Mouse (Mus musculus) layer of hippocampus, adult 6 months (tissue): ENCODE data around the gene Lpcat4. TPM values are rescaled to one million over a fixed set of nuclear protein-coding genes. Genes with fewer than 3 reads are reported as not detected.

Source experiments
- long read RNA-seq, 2 experiments: library from polyadenylated mRNA; unstranded; transcript quantifications; one replicate each; pipeline ENCODE4 v2.0.0; 2019 to 2020
- polyA plus RNA-seq: library from polyadenylated mRNA; unstranded; fragments of <200 nt; fragmentation: Nextera tagmentation; gene quantifications from 2 replicates; pipeline ENCODE4 v1.2.3, GENCODE M21; 2021

Lpcat4 gene
- polyA plus RNA-seq, result 28.9 and 32.7 TPM in 2 replicates
- long read RNA-seq, experiment 1, transcript Lpcat4-201 (14 exons, 2,275 nt), result major isoform, 14 of 20 reads
- long read RNA-seq, experiment 1, partial matches to known transcripts, result 6 of 20 reads
- long read RNA-seq, experiment 1, other reads (novel, unspliced or antisense), result 0 of 20 reads
- long read RNA-seq, experiment 2, transcript Lpcat4-201 (14 exons, 2,275 nt), result major isoform, 58 of 85 reads
- long read RNA-seq, experiment 2, partial matches to known transcripts, result 20 of 85 reads
- long read RNA-seq, experiment 2, other reads (novel, unspliced or antisense), result 6 of 85 reads

DNA sequence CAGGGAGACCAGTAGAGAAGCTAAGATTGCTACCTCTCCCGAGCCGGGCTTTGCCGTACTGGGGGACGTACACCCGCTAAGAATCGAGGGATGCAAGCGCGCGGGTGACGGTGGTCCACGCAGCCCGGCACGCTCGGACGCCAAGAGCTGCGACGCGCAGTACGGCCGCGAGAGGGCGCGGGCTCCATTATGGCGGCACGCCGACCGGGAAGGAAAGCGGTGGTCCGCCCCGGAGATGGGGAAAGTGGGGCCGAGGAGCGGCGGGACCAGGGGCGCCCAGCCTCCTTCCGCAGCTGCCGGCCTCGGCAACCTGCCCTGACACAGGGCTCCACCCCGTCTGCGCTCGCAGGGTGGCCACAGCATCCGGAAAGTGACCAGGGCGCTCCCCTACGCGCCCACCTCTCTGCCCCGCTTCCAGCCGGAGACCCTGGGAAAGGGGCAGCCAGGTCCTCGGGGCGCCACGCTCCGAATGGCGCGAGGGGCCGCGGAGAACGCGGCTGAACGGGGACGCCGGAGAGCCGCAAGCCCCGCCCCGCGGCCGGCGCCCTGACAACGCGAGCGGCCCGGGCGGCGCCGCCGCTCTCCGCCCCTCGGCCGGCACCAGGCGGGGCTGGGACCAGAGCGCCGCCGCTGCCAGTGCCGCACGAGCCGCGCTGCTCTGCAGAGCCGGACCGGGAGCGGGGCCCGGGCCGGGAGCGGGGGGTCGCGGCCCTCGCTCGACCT is at the start of gene Lpcat4:
Gene Lpcat4, plus strand, starts transcription at position 257 of the 723 bp plus-strand sequence.

DNA sequence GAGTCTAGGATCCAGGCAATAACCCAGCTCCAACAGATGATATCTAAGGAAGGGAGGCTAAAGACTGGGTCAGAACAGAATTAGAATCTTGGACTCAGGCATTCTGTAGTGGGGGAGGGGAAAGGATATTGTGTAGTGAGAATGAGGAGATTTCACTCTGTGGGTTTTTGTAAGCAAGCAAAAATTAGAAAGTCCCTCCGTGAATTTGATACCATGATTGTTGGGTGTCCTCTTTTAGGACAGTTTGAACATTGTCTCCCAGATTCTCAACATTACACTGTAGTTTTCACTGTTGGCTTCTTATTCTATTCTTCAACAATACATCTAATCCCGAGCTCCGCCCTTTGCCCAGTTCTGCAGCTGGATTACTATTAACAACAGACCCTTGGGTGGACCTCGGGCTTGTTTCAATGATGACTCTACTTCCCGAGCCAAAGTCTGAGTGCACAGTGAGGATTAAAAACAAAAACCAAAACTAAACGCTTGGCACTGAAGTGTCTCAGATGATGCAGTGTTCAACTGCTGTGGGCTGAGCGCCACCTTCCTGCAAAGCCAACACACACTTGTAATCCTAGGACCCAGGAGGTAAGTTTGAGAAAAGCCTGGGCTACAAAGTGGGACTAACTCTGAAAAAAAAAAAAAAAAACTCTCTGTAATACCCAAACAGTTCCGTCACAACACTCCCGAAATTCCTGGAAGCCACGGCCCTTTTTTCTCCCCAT is 20.1 kb downstream of the Lpcat4 start, which contains the start of gene Nutm1:
Gene Nutm1, minus strand, starts transcription at position 51 of the 722 bp plus-strand sequence.

DNA sequence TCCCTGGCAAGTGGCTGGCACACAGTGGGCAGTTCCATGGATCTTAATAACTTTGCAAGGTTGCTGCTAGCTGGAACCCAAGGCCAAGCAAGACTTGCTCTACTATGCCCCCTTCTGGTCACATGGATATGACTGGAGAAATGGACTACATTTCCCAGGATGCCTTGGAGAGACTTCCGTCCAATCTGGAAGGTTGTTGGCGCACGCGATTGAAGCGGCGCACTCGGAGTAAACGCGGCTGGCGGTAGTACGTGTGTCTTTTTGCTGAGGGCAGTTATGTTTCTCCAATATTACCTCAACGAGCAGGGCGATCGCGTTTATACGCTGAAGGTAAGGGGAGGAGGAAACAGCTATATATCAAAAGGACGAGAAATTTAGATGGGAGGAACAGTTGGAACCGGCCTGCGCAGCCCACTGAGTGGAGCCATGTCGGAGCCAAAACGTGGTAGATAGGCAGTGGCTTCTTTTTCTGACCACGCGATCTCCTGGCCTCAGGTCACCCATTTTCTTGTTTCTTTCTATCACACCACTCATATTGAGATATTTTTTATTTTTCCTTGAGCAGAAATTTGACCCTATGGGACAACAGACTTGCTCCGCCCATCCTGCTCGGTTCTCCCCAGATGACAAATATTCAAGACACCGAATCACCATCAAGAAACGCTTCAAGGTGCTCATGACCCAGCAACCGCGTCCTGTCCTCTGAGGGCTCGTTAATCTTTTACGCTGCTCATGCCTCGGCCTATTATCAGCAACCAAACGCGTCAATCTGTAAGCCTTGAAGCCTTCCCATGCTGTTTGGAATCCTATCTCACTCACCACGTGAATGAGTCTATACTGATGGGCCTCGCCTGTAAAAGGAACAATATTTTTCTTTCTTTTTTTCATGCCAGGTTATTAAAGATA is 22.7 kb downstream of the Lpcat4 start, which contains the start of gene Nop10:
Gene Nop10, plus strand, starts transcription at position 179 of the 906 bp plus-strand sequence.

DNA sequence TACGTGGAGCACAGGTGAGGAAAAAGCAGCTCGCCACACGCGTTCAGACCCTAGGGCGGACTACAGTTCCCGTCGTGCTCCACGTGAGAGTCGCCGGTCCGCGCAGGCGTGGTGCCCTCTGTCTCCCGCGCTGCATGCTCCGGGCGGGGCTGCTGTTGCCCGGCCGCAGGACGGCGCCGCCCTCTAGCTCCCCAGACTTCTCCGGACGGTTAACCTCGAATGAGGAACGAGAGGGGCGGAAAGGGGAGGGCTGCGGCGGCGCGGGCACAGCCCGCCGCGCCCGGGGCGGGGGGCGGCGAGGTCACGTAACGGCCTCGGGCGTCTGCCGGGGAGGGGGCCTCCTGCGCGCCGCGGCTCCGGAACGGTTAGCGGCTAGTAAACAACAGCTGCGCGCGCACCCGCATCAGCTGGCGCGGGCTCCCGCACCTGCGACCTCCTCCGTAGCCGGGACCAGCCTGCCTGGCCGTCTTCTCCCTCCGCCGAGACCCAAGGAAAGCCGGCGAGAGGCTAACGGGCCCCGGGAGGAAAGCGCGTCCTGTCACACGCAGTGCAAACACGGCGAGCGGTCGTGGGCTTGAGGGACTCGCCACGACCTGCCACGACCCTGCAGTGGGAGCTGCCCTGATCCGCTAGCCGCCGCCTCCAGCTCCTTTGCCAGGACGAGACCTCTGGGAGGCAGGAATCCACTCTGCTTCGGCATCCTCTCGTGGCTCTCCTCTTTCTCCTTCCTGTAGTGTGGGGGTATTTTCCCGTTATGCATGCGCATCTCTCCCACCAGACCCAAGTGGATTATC is 26.4 kb downstream of the Lpcat4 start, which contains the start of gene Slc12a6:
Gene Slc12a6, plus strand, starts transcription at position 378 of the 794 bp plus-strand sequence.

DNA sequence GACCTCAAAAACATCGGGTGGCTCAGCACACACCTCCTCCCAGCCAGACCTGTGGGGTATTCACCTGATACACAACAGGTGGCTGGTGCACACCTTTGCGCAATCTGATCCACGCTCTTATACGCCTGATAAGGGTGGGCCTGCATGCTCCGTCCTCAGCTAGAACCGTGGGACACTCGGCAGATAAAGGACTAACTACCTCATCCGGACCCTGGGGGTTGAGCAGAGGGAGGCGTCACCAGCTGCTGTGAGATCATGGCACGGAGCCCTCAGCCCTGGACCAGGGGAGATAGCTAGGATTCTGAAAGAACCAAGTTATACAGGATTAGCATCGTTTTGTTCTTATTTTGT is 26.9 kb downstream of the Lpcat4 start, which contains the start of gene Gm21985:
Gene Gm21985, plus strand, starts transcription at position 73 of the 351 bp plus-strand sequence.

Other genes starting within 250 kb of the Lpcat4 start
- gene Olfr1309, start 249.2 kb upstream of the Lpcat4 start, polyA plus RNA-seq, result not detected in 2 replicates
- not detected in 2 replicates for gene Olfr1310, start 226.8 kb upstream of the Lpcat4 start, polyA plus RNA-seq
- gene Olfr1311, start 215.1 kb upstream of the Lpcat4 start, polyA plus RNA-seq, result not detected in 2 replicates
- gene Olfr1312, start 189.2 kb upstream of the Lpcat4 start, polyA plus RNA-seq, result not detected in 2 replicates
- not detected in 2 replicates for gene Olfr1313, start 161.6 kb upstream of the Lpcat4 start, polyA plus RNA-seq
- not detected in 2 replicates for gene Olfr1314, start 142.7 kb upstream of the Lpcat4 start, polyA plus RNA-seq
- gene Olfr1315-ps1, start 124.0 kb upstream of the Lpcat4 start, polyA plus RNA-seq, result not detected in 2 replicates
- gene Olfr1316, start 104.5 kb upstream of the Lpcat4 start, polyA plus RNA-seq, result not detected in 2 replicates
- gene Olfr1317, start 99.1 kb upstream of the Lpcat4 start, polyA plus RNA-seq, result not detected in 2 replicates
- not detected in 2 replicates for gene Olfr1318, start 85.3 kb upstream of the Lpcat4 start, polyA plus RNA-seq
- 0.04 and 0.06 TPM in 2 replicates for gene Nutm1, start 19.8 kb downstream of the Lpcat4 start, polyA plus RNA-seq
- gene Nop10, start 22.5 kb downstream of the Lpcat4 start, polyA plus RNA-seq, result 242 and 268 TPM in 2 replicates
- 10.5 and 11.8 TPM in 2 replicates for gene Slc12a6, start 26.4 kb downstream of the Lpcat4 start, polyA plus RNA-seq
- gene Gm21985, start 26.8 kb downstream of the Lpcat4 start, polyA plus RNA-seq, result 0.10 and 0.18 TPM in 2 replicates
- 283 and 288 TPM in 2 replicates for gene Emc4, start 128.6 kb downstream of the Lpcat4 start, polyA plus RNA-seq
- gene Katnbl1, start 139.7 kb downstream of the Lpcat4 start, polyA plus RNA-seq, result 8.8 and 9.6 TPM in 2 replicates
- gene Emc7, start 215.5 kb downstream of the Lpcat4 start, polyA plus RNA-seq, result 42.7 and 45.9 TPM in 2 replicates
- 3.4 and 4.3 TPM in 2 replicates for gene Chrm5, start 241.3 kb downstream of the Lpcat4 start, polyA plus RNA-seq